Comparison of ENCODE assay signal across 16 mouse cellular contexts in the genomic region with DNA sequence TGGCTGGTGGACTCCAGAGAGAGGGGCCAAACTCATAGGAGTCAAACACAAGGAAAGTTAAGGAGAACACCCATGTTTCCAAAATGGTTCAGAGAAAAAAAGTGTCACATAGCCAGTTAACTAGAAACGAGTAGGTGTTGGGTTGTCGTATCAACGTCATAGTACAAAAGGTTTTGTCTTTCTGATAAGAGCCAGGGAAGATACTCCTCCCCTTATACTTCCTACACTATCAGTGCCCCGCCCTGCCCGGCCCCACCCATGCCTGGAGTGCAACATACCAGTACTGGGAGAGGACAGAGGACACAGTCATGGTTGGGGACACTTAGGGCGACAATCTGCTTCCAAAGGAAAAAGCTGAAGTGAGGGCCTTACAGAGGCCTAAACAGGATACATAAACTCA. TPM values are rescaled to one million over a fixed set of nuclear protein-coding genes. Genes with fewer than 3 reads are reported as not detected.
DNase-seq lines count a peak whose midpoint lies in the region; ATAC-seq and TF ChIP-seq lines count a peak whose summit lies in the region.
"Had no signal": no experiment of that assay in that cellular context is flagged by ENCODE, and none has a peak within 500 bp of the region (broad histone marks: within the 10 kb centered on the region; RNA-seq: fewer than 3 reads in every experiment).

No protein-coding gene starts in this region.

- peaks cover 8% of the 10 kb centered on the region; the same call in 1 of the 2 replicates for H3K4me1 ChIP-seq in lung, postnatal 0 days (ENCODE audit: insufficient read depth, low read depth, low read length)
- peaks cover 8% of the 10 kb centered on the region for H3K4me1 ChIP-seq in heart, embryonic 16.5 days (ENCODE audit: control insufficient read depth, insufficient read depth, low read length)
- H3K4me1 ChIP-seq in liver, embryonic 14.5 days (replicated peaks; ENCODE audit: control insufficient read depth in 2 of 2, insufficient read depth in 2 of 2, low read length in 1 of 2), result peaks cover 12 to 14% of the 10 kb centered on the region in 2 experiments
- H3K4me1 ChIP-seq in thymus, adult 2 months (replicated peaks; ENCODE audit: control insufficient read depth, insufficient read depth, low read length), result 0 out of 2 replicates have a peak, but pooled peaks cover 4% of the 10 kb centered on the region
- H3K4me1 ChIP-seq in hindbrain, postnatal 0 days (ENCODE audit: insufficient read depth, low read length), result no peaks in the 10 kb centered on the region
- H3K4me1 ChIP-seq: hindbrain, embryonic 10.5 days had no signal

- ATAC-seq in lung, postnatal 0 days, result peak; percentile 63
- no peak for ATAC-seq in heart, embryonic 16.5 days (replicated peaks; ENCODE audit: extremely low read depth, insufficient read depth, low FRiP score)
- ATAC-seq in liver, embryonic 14.5 days (ENCODE audit: insufficient read depth), result peak; percentile 88
- no peak for ATAC-seq in hindbrain, postnatal 0 days

- no peaks in the 10 kb centered on the region for H3K9me3 ChIP-seq in lung, postnatal 0 days (ENCODE audit: low read length)
- no peaks in the 10 kb centered on the region for H3K9me3 ChIP-seq in heart, embryonic 16.5 days (replicated peaks; ENCODE audit: control insufficient read depth, low read length)
- H3K9me3 ChIP-seq in liver, embryonic 14.5 days (ENCODE audit: control insufficient read depth, low read length), result no peaks in the 10 kb centered on the region
- H3K9me3 ChIP-seq in hindbrain, postnatal 0 days (ENCODE audit: low read length), result no peaks in the 10 kb centered on the region
- H3K9me3 ChIP-seq: hindbrain, embryonic 10.5 days; limb, embryonic 15.5 days had no signal

- no peak for TF ChIP-seq POLR2A in thymus, adult 2 months (IDR thresholded peaks at IDR 0.05; ENCODE audit: control insufficient read depth, extremely low read depth, insufficient read depth, low read length, poor library complexity)

- TF ChIP-seq CTCF in lung, postnatal 0 days (IDR thresholded peaks at IDR 0.05), result no peak
- no peak for TF ChIP-seq CTCF in liver, embryonic 14.5 days (IDR thresholded peaks at IDR 0.05; ENCODE audit: low read depth)
- TF ChIP-seq CTCF in thymus, adult 2 months (IDR thresholded peaks at IDR 0.05; ENCODE audit: borderline replicate concordance, control insufficient read depth, extremely low read depth, insufficient read depth, low read length, poor library complexity), result no peak
- TF ChIP-seq CTCF in hindbrain, postnatal 0 days (IDR thresholded peaks at IDR 0.05; ENCODE audit: low read depth), result no peak

- DNase-seq in lung, postnatal 0 days (ENCODE audit: low spot score), result peak; percentile 36
- no peak for DNase-seq in lung, adult 18-20 months
- peak; percentile 38 to 60 (median 51) for DNase-seq in liver, embryonic 14.5 days (ENCODE audit: low read depth in 3 of 3, low spot score in 3 of 3)
- DNase-seq in adrenal gland, adult 18-20 months (ENCODE audit: low spot score in 2 of 2), result no peak
- DNase-seq in thymus, adult 2 months, result no peak
- DNase-seq in hindbrain, postnatal 0 days (ENCODE audit: low spot score), result no peak
- DNase-seq: adrenal gland, postnatal 36 days; cerebellum, adult 11-12 months; kidney, adult 11 months; kidney, postnatal 36 days; right cerebral cortex, postnatal 25 days; thymus, postnatal 36 days had no signal

- TF ChIP-seq EP300 in lung, postnatal 0 days (IDR thresholded peaks at IDR 0.05), result peak; percentile 58
- TF ChIP-seq EP300 in liver, embryonic 14.5 days (IDR thresholded peaks at IDR 0.05; ENCODE audit: low read depth), result no peak

- no peak overlapping the region for H3K9ac ChIP-seq in lung, postnatal 0 days (replicated peaks; ENCODE audit: low read depth)
- no peak overlapping the region for H3K9ac ChIP-seq in heart, embryonic 16.5 days (ENCODE audit: low read length)
- no peak overlapping the region for H3K9ac ChIP-seq in liver, embryonic 14.5 days (replicated peaks)
- no peak overlapping the region for H3K9ac ChIP-seq in hindbrain, postnatal 0 days (replicated peaks; ENCODE audit: low read length)
- H3K9ac ChIP-seq: limb, embryonic 15.5 days had no signal

- H3K4me3 ChIP-seq in lung, postnatal 0 days (ENCODE audit: low read depth, low read length), result no peak overlapping the region
- H3K4me3 ChIP-seq in heart, embryonic 16.5 days (ENCODE audit: low read length), result no peak overlapping the region
- H3K4me3 ChIP-seq in liver, embryonic 14.5 days (ENCODE audit: insufficient read depth in 1 of 2, low read depth in 2 of 2, low read length in 2 of 2), result no peak overlapping the region
- H3K4me3 ChIP-seq in thymus, adult 2 months (ENCODE audit: control insufficient read depth, insufficient read depth, low read length), result no peak overlapping the region
- no peak overlapping the region for H3K4me3 ChIP-seq in hindbrain, postnatal 0 days (ENCODE audit: low read length)
- H3K4me3 ChIP-seq: hindbrain, embryonic 10.5 days; limb, embryonic 15.5 days had no signal

- peak overlapping the region; percentile 47 for H3K27ac ChIP-seq in lung, postnatal 0 days (ENCODE audit: low read length)
- H3K27ac ChIP-seq in heart, embryonic 16.5 days (ENCODE audit: low read length), result 0 out of 2 replicates have a peak overlapping the region, but pooled peaks have one; percentile 10
- H3K27ac ChIP-seq in liver, embryonic 14.5 days, result no peak overlapping the region
- H3K27ac ChIP-seq in thymus, adult 2 months (ENCODE audit: control insufficient read depth, insufficient read depth, low read length), result no peak overlapping the region
- H3K27ac ChIP-seq in hindbrain, postnatal 0 days, result no peak overlapping the region
- H3K27ac ChIP-seq: hindbrain, embryonic 10.5 days; limb, embryonic 15.5 days had no signal

- 62% methylated on average over 6 of the region's 6 CpGs for WGBS in lung, postnatal 0 days
- WGBS in heart, embryonic 16.5 days, result 59% methylated on average over 6 of the region's 6 CpGs
- 15% methylated on average over 6 of the region's 6 CpGs for WGBS in liver, embryonic 14.5 days (ENCODE audit: insufficient replicate concordance)
- WGBS in thymus, adult 2 months, result 94% methylated on average over 6 of the region's 6 CpGs
- WGBS in hindbrain, postnatal 0 days, result 89% methylated on average over 6 of the region's 6 CpGs

- peaks cover 8% of the 10 kb centered on the region; the same call in 1 of the 2 replicates for H3K36me3 ChIP-seq in lung, postnatal 0 days (ENCODE audit: insufficient read depth, low read length)
- peaks cover 19% of the 10 kb centered on the region for H3K36me3 ChIP-seq in heart, embryonic 16.5 days (ENCODE audit: control insufficient read depth, insufficient read depth)
- peaks cover 20% of the 10 kb centered on the region for H3K36me3 ChIP-seq in liver, embryonic 14.5 days (replicated peaks; ENCODE audit: control insufficient read depth, insufficient read depth, low read depth)
- H3K36me3 ChIP-seq in thymus, adult 2 months (ENCODE audit: control insufficient read depth, insufficient read depth, low read length), result no peaks in the 10 kb centered on the region
- H3K36me3 ChIP-seq in hindbrain, postnatal 0 days (ENCODE audit: insufficient read depth, low read length), result peaks cover 6% of the 10 kb centered on the region; the same call in 1 of the 2 replicates

- H3K27me3 ChIP-seq in lung, postnatal 0 days (replicated peaks; ENCODE audit: insufficient read depth, low read length), result no peaks in the 10 kb centered on the region
- no peaks in the 10 kb centered on the region for H3K27me3 ChIP-seq in heart, embryonic 16.5 days (ENCODE audit: control insufficient read depth, insufficient read depth, low read length)
- H3K27me3 ChIP-seq in liver, embryonic 14.5 days (ENCODE audit: control insufficient read depth, insufficient read depth, low read length), result no peaks in the 10 kb centered on the region
- H3K27me3 ChIP-seq in thymus, adult 2 months (ENCODE audit: control insufficient read depth, insufficient read depth, low read length), result no peaks in the 10 kb centered on the region
- H3K27me3 ChIP-seq in hindbrain, postnatal 0 days (ENCODE audit: insufficient read depth, low read length), result no peaks in the 10 kb centered on the region
- H3K27me3 ChIP-seq: CH12.LX; limb, embryonic 15.5 days had no signal

- H3K4me2 ChIP-seq in lung, postnatal 0 days (replicated peaks; ENCODE audit: low read depth, low read length), result no peak overlapping the region
- no peak overlapping the region for H3K4me2 ChIP-seq in heart, embryonic 16.5 days (ENCODE audit: low read depth, low read length)
- H3K4me2 ChIP-seq in liver, embryonic 14.5 days (ENCODE audit: low read depth), result peak overlapping the region; percentile 34
- no peak overlapping the region for H3K4me2 ChIP-seq in hindbrain, postnatal 0 days (ENCODE audit: low read depth, low read length)
- H3K4me2 ChIP-seq: limb, embryonic 15.5 days had no signal

RNA-seq across cellular contexts. Expression of a gene that starts 49.0 kb away (rescaled TPM):
- 2.1 and 2.5 TPM in 2 replicates for polyA plus RNA-seq in lung, postnatal 0 days (2015; fragmentation: Nextera tagmentation; extraction: Ambion mirVana)
- polyA plus RNA-seq in heart, embryonic 16.5 days (2015; fragmentation: Nextera tagmentation; extraction: Ambion mirVana), result 2.4 and 2.6 TPM in 2 replicates
- polyA plus RNA-seq in liver, embryonic 14.5 days (2012; rRNA removed), result 0.55 and 0.78 TPM in 2 replicates
- polyA plus RNA-seq in liver, embryonic 14.5 days (2014; fragmentation: Nextera tagmentation; extraction: Ambion mirVana), result 0.19 and 0.29 TPM in 2 replicates
- 10 to 100 TPM; 23.7 to 30.5 TPM for total RNA-seq in adrenal gland, adult 18-20 months (2021)
- 4.1 and 4.3 TPM in 2 replicates for polyA plus RNA-seq in thymus, adult 2 months (2012; rRNA removed)
- 3.9 and 15.8 TPM in 2 replicates for total RNA-seq in hindbrain, postnatal 0 days (2014; rRNA removed)
- 0.82 and 0.85 TPM in 2 replicates for polyA plus RNA-seq in hindbrain, postnatal 0 days (2015; fragmentation: Nextera tagmentation; extraction: Ambion mirVana)

Comparison
In these comparisons a context has a peak if more than half of its experiments do, and no peak if none do; other contexts are left out.
1. DNase-seq: peak in lung, postnatal 0 days (single experiment) and liver, embryonic 14.5 days (3 of 3); none in lung, adult 18-20 months (0 of 2), adrenal gland, adult 18-20 months (0 of 2), thymus, adult 2 months (single experiment) and hindbrain, postnatal 0 days (single experiment).
2. ATAC-seq: peak in lung, postnatal 0 days (single experiment) and liver, embryonic 14.5 days (single experiment); none in heart, embryonic 16.5 days (single experiment) and hindbrain, postnatal 0 days (single experiment).
3. H3K27ac ChIP-seq: peak in lung, postnatal 0 days (single experiment) and heart, embryonic 16.5 days (single experiment); none in liver, embryonic 14.5 days (single experiment), thymus, adult 2 months (single experiment) and hindbrain, postnatal 0 days (single experiment).